Mouse (Mus musculus) CH12.LX (cell line): ENCODE measurements around the gene Cacna1c. TPM values are rescaled to one million over a fixed set of nuclear protein-coding genes. Genes with fewer than 3 reads are reported as not detected.

Experiments used
- DNase-seq: peaks from one replicate; pipeline ENCODE4 v3.0.0-alpha.2; 2013; ENCODE audit errors: extremely low read depth
- H3K27ac ChIP-seq: 2 replicates; pipeline ENCODE4 v1.5.1; 2012; ENCODE audit warnings: low read depth, mild to moderate bottlenecking, control low read depth, moderate library complexity; ENCODE audit not compliant: insufficient read depth
- H3K27me3 ChIP-seq: replicated peaks from 2 replicates; pipeline ENCODE3; 2012; ENCODE audit warnings: inconsistent platforms
- H3K36me3 ChIP-seq, 2 experiments: replicated peaks in 1 of 2; 2 replicates each; pipeline versions ENCODE3 to v1.6.1; 2012; ENCODE audit warnings: inconsistent platforms in 1 of 2, low read length in 1 of 2, mild to moderate bottlenecking in 1 of 2, mixed read lengths in 1 of 2, moderate library complexity in 1 of 2; ENCODE audit not compliant: control insufficient read depth in 1 of 2, insufficient read depth in 1 of 2
- H3K4me1 ChIP-seq, 2 experiments: 2 replicates each; pipeline ENCODE4 v1.6.1; 2012; ENCODE audit warnings: inconsistent platforms in 1 of 2, moderate library complexity in 1 of 2; ENCODE audit not compliant: insufficient read depth in 2 of 2, control insufficient read depth in 1 of 2
- H3K4me2 ChIP-seq: 2 replicates; pipeline ENCODE4 v1.6.1; 2012; ENCODE audit warnings: low read depth, mild to moderate bottlenecking, control low read depth; ENCODE audit not compliant: poor library complexity, insufficient read depth, severe bottlenecking
- H3K4me3 ChIP-seq, 3 experiments: fragments of 150-350 bp in 1 of 3; sonication (generic) in 1 of 3; replicated peaks in 1 of 3; 2 replicates each; pipeline versions ENCODE3 to v1.5.1; 2011 to 2012; ENCODE audit warnings: low read depth in 2 of 3, low read length in 2 of 3, mild to moderate bottlenecking in 2 of 3, moderate library complexity in 2 of 3, control low read depth in 1 of 3, improper control_type of control experiment in 1 of 3, inconsistent platforms in 1 of 3, mixed read lengths in 1 of 3; ENCODE audit not compliant: poor library complexity in 1 of 3
- H3K79me2 ChIP-seq: replicated peaks from 2 replicates; pipeline ENCODE4 v1.6.1; 2012; ENCODE audit warnings: mild to moderate bottlenecking, moderate library complexity; ENCODE audit not compliant: control insufficient read depth, poor library complexity, insufficient read depth, severe bottlenecking; ENCODE audit errors: extremely low read depth
- H3K9ac ChIP-seq: 2 replicates; pipeline ENCODE4 v1.6.1; 2012; ENCODE audit warnings: low read depth, mild to moderate bottlenecking, control low read depth, moderate library complexity; ENCODE audit not compliant: insufficient read depth
- H3K9me3 ChIP-seq: replicated peaks from 2 replicates; pipeline ENCODE3; 2012; ENCODE audit warnings: low read length, inconsistent platforms, mixed read lengths
- BHLHE40 ChIP-seq: IDR thresholded peaks from 2 replicates; pipeline ENCODE4 v1.6.1; 2011; ENCODE audit warnings: mild to moderate bottlenecking, low read depth, low read length, improper control_type of control experiment
- CHD1 ChIP-seq: IDR thresholded peaks from 2 replicates; pipeline ENCODE4 v1.6.1; 2012; ENCODE audit warnings: low read depth, low read length, improper control_type of control experiment, inconsistent platforms
- CTCF ChIP-seq, 2 experiments: IDR thresholded peaks in 1 of 2; conservative IDR thresholded peaks in 1 of 2; 2 replicates each; pipeline ENCODE4 v1.5.1; 2011 to 2012; ENCODE audit warnings: low read depth in 2 of 2, low read length in 2 of 2, improper control_type of control experiment in 1 of 2, inconsistent platforms in 1 of 2, mild to moderate bottlenecking in 1 of 2, moderate library complexity in 1 of 2
- E2F4 ChIP-seq: IDR thresholded peaks from 2 replicates; pipeline ENCODE4 v1.6.1; 2011; ENCODE audit warnings: low read depth, low read length, improper control_type of control experiment; ENCODE audit not compliant: insufficient replicate concordance
- EP300 ChIP-seq: IDR thresholded peaks from 2 replicates; pipeline ENCODE4 v1.6.1; 2011; ENCODE audit warnings: low read length, improper control_type of control experiment
- ETS1 ChIP-seq: conservative IDR thresholded peaks from 2 replicates; pipeline ENCODE4 v1.6.1; 2012; ENCODE audit warnings: low read depth, mild to moderate bottlenecking, inconsistent platforms, low read length, improper control_type of control experiment, moderate library complexity
- KAT2A ChIP-seq: IDR thresholded peaks from 2 replicates; pipeline ENCODE4 v1.6.1; 2012; ENCODE audit warnings: low read length, improper control_type of control experiment, inconsistent platforms; ENCODE audit not compliant: insufficient replicate concordance
- MAFK ChIP-seq: IDR thresholded peaks from 2 replicates; pipeline ENCODE4 v1.6.1; 2011; ENCODE audit warnings: low read length, improper control_type of control experiment; ENCODE audit not compliant: insufficient replicate concordance
- MXI1 ChIP-seq: IDR thresholded peaks from 2 replicates; pipeline ENCODE4 v1.6.1; 2011; ENCODE audit warnings: mild to moderate bottlenecking, low read depth, low read length, improper control_type of control experiment
- NELFE ChIP-seq: IDR thresholded peaks from 2 replicates; pipeline ENCODE4 v1.6.1; 2011; ENCODE audit warnings: low read depth, low read length, improper control_type of control experiment
- NRF1 ChIP-seq: IDR thresholded peaks from 2 replicates; pipeline ENCODE4 v1.6.1; 2014; ENCODE audit warnings: low read depth, mild to moderate bottlenecking, inconsistent platforms, low read length, improper control_type of control experiment, moderate library complexity
- PAX5 ChIP-seq: IDR thresholded peaks from 2 replicates; pipeline ENCODE4 v1.6.1; 2012; ENCODE audit warnings: low read length, inconsistent platforms, mixed read lengths
- POLR2AphosphoS2 ChIP-seq: IDR thresholded peaks from 2 replicates; pipeline ENCODE4 v1.6.1; 2011; ENCODE audit warnings: low read depth, low read length, improper control_type of control experiment
- RAD21 ChIP-seq: IDR thresholded peaks from 2 replicates; pipeline ENCODE4 v1.6.1; 2011; ENCODE audit warnings: low read depth, mild to moderate bottlenecking, low read length, improper control_type of control experiment, moderate library complexity
- RCOR1 ChIP-seq: conservative IDR thresholded peaks from 2 replicates; pipeline ENCODE4 v1.6.1; 2012; ENCODE audit warnings: low read depth, mild to moderate bottlenecking, inconsistent platforms, low read length, improper control_type of control experiment
- SMC3 ChIP-seq: IDR thresholded peaks from 2 replicates; pipeline ENCODE4 v1.6.1; 2011; ENCODE audit warnings: low read depth, low read length, improper control_type of control experiment
- TCF12 ChIP-seq: IDR thresholded peaks from 2 replicates; pipeline ENCODE4 v1.6.1; 2014; ENCODE audit warnings: low read depth, mild to moderate bottlenecking, inconsistent platforms, low read length, improper control_type of control experiment
- USF1 ChIP-seq: IDR thresholded peaks from 2 replicates; pipeline ENCODE4 v1.6.1; 2014; ENCODE audit warnings: low read depth, mild to moderate bottlenecking, inconsistent platforms, low read length, improper control_type of control experiment
- ZKSCAN1 ChIP-seq: IDR thresholded peaks from 2 replicates; pipeline ENCODE4 v1.6.1; 2012; ENCODE audit warnings: low read depth, inconsistent platforms, low read length, improper control_type of control experiment, borderline replicate concordance
- ZMIZ1 ChIP-seq: IDR thresholded peaks from 2 replicates; pipeline ENCODE4 v1.6.1; 2012; ENCODE audit warnings: low read depth, mild to moderate bottlenecking, inconsistent platforms, low read length, improper control_type of control experiment
- dilution Hi-C: fragments of 300-500 bp; cut with MboI; formaldehyde crosslinking; loops from 2 replicates; pipeline ENCODE4 v1.14.3; 2020; ENCODE audit warnings: low sequenced_read_pairs; ENCODE audit not compliant: extremely low pct_unique_long_range_greater_than_20kb, extremely low pct_ligation_motif_present
- in situ Hi-C: fragments of 300-500 bp; cut with MboI; formaldehyde crosslinking; loops from 3 replicates; pipeline ENCODE4 v1.14.3; 2019; ENCODE audit warnings: low sequenced_read_pairs, low pct_ligation_motif_present, low pct_unique_long_range_greater_than_20kb, mixed read lengths
- polyA plus RNA-seq: library from polyadenylated mRNA; unstranded; fragments of >175 nt; gene quantifications from 2 replicates; pipeline ENCODE4 v1.2.1, GENCODE M21; 2012; ENCODE audit warnings: low read depth; ENCODE audit not compliant: insufficient read length
- total RNA-seq, 2 experiments: library from RNA; depleted of rRNA; stranded (reverse); fragments of 300-350 nt in 1 of 2; fragments of >200 nt in 1 of 2; gene quantifications; 2 replicates each; pipeline ENCODE4 v1.2.3; 2012 to 2014

Cacna1c gene
- total and polyA plus RNA-seq, 3 experiments, result 0.04 TPM; not detected in 2

GRCm38 (mm10) chr6:118821536-118821935, 374.7 kb downstream of the Cacna1c start:
- Histone ChIP-seq H3K9me3 (no peaks in the 10 kb centered on the region), H3K27me3 (peaks cover 87% of the 10 kb centered on the region), H3K36me3 (no peaks in the 10 kb centered on the region), H3K4me3 (no peak overlapping the region), H3K4me1 (no peaks in the 10 kb centered on the region), H3K79me2 (no peaks in the 10 kb centered on the region), H3K9ac (no peak overlapping the region), H3K4me2 (no peak overlapping the region), H3K27ac (no peak overlapping the region)
- TF ChIP-seq CTCF (conservative IDR thresholded peaks at IDR 0.05 in 1 of 2, IDR thresholded peaks at IDR 0.05 in 1 of 2; ENCODE audit: low read depth in 2 of 2, low read length in 2 of 2), result no peak
- TF ChIP-seq RCOR1, result no peak
- TF ChIP-seq ZMIZ1, result no peak
- TF ChIP-seq RAD21, result no peak
- no peak for DNase-seq
- dilution Hi-C loops (no loop called here), in situ Hi-C loops (no loop called here)

DNA sequence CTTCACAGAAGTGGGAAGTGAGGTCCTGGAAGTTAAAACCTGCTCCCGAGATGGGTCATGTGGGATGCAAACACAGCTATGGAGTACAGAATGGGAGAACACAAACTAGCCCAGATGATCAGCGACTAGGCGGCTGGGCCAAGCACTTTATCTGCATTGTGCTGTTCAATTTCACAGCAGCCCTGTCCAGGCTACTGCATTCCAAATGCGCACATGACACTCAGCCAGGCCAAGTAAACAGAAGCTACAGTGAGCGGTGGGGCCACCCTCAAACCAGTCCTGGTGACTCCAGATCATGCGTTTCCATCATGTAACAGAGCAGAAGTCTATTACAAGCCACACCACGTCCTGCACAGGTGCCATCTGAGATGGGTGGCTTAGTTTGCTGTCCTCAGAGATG, 376.6 kb downstream of the Cacna1c start:
- TF ChIP-seq MXI1, result no peak
- TF ChIP-seq ETS1, result no peak
- no peak for TF ChIP-seq E2F4
- TF ChIP-seq NELFE, result no peak
- TF ChIP-seq ZMIZ1, result no peak
- TF ChIP-seq CHD1, result no peak
- TF ChIP-seq POLR2AphosphoS2, result no peak
- no peak for TF ChIP-seq USF1
- no peak for TF ChIP-seq KAT2A
- no peak for TF ChIP-seq EP300
- no peak for TF ChIP-seq TCF12
- no peak for TF ChIP-seq MAFK
- no peak for TF ChIP-seq PAX5
- TF ChIP-seq NRF1, result no peak
- no peak for TF ChIP-seq BHLHE40
- no peak for TF ChIP-seq CTCF (conservative IDR thresholded peaks at IDR 0.05 in 1 of 2, IDR thresholded peaks at IDR 0.05 in 1 of 2; ENCODE audit: low read depth in 2 of 2, low read length in 2 of 2)
- TF ChIP-seq ZKSCAN1, result no peak
- no peak for TF ChIP-seq SMC3
- Histone ChIP-seq H3K9ac (no peak overlapping the region), H3K27ac (no peak overlapping the region), H3K79me2 (no peaks in the 10 kb centered on the region), H3K9me3 (no peaks in the 10 kb centered on the region), H3K4me3 (no peak overlapping the region), H3K4me1 (no peaks in the 10 kb centered on the region), H3K4me2 (no peak overlapping the region), H3K27me3 (peaks cover 76% of the 10 kb centered on the region), H3K36me3 (no peaks in the 10 kb centered on the region)
- no peak for DNase-seq
- dilution Hi-C loops, result no loop called here
- in situ Hi-C loops, result no loop called here
